Mouse (Mus musculus) inflammation-experienced regulatory T-cells, adult 6 months (primary cell): ENCODE data around the gene Nid1. TPM values are rescaled to one million over a fixed set of nuclear protein-coding genes. Genes with fewer than 3 reads are reported as not detected.
"Not testable (repeated sequence)": the region's sequence is repeated elsewhere in the genome, so short reads cannot be mapped to it uniquely, and the experiment has no call there.

ENCODE experiments used
- ATAC-seq: one replicate; pipeline ENCODE4 v1.8.0; 2017
- polyA plus RNA-seq, 3 experiments: library from polyadenylated mRNA; unstranded; fragments of 100-300 nt; shearing (Covaris generic); gene quantifications; one replicate each; pipeline ENCODE4 v1.2.1; 2017

Gene Nid1
- under 1 TPM in 1 of 3 experiments, not detected in 2; 0.13 TPM for polyA plus RNA-seq

DNA sequence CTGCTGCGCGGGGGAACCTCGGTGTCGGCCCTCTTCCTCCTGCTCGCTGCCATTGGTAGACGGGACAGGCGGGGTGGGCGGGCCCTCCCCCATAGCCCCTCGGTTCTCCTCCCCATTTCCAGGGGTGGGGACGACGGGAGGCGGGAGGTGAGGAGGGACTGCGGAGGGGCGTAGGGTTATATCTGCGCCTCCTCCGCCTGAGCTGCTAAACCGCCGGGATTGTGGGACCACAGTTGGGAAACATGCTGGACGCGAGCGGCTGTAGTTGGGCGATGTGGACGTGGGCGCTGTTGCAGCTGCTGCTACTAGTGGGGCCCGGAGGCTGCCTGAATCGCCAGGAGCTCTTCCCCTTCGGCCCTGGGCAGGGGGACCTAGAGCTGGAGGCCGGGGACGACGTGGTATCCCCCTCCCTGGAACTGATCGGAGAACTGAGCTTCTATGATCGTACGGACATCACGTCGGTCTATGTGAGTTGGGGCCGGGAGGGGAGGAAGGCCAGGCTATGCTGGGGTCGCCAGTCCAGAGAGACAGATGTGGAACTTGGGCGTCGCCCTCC lies at the start of gene Nid1:
TSS of gene Nid1 (plus strand) at position 92 of the 556 bp plus-strand sequence.
- not testable (repeated sequence) for ATAC-seq

DNA sequence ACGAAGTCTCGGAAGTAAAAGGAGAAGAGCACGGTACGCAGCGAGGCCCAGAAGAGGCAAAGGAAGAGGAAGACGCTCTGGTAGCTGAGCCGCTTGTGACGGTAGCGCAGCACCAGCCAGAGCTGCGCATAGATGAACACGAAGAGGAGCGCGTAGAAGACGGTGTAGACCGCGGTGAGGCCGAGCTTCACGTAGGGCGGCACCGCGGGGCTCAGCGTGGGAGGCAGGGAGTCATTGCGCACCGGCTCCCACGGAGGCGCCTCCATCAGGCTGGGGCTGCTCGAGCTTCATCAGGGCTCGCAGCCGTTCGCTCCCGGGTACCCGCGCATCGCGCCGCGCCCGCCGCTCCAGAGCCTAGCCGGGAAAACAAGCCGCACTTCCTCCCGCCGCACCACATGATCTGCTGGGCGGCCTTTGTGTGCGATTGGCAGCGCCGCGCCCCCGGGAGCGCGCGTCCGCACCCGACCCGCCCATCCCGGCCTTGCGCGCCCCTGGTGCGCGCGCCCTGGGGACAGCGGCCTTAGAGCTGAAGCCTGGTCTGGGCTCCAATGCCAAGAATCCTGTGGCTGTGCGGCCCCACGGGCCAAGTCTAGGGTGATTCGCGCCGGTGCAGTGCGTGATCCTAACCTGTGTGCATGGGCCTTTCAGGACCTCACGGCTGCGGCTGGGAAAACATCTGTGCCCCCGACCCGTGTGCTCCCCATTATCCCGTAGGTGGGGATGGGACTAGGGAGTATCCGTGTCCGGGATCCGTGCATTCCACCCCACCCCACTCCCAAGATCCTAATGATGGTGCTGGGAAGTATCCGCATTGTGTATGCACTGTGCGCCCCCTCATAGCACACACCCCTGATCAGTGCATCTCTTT lies 43.9 kb upstream of the Nid1 start, which contains the start of gene Gpr137b:
TSS of gene Gpr137b (minus strand) at position 787 of the 868 bp plus-strand sequence.
- ATAC-seq: peak; percentile 73

DNA sequence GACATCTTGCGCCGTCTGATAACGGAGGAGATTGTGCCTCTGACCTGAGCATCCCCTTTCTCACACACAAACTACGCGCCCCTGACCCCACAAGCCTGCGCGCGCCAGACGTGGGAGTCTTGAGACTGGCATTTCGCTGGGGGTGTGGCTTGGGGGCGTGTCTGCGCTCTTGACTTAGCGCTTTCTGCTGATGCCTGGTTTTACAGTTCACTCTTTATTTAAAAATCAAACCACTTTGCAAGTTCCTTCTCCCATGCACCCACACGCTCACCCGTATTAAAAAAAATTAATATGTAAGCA lies 43.3 kb upstream of the Nid1 start:
- not testable (repeated sequence) for ATAC-seq

DNA sequence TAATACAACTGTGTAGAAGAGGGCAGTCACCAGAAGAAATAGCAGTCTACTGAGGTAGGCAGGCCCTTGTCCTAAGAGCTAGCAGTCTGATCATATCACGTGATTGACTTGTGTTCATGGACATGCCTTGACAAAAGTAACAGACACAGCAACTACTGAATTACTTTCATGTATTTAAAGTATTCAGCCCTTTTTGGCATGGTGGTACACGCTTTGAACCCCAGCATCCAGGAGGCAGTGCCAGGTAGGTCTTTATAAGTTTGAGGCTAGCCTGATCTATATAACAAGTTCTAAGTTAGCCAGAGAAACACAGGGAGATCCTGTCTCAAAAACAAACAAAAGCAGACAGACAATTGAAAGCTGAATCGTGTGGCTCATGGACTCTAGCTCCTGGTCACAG lies 36.5 kb upstream of the Nid1 start:
- not testable (repeated sequence) for ATAC-seq

DNA sequence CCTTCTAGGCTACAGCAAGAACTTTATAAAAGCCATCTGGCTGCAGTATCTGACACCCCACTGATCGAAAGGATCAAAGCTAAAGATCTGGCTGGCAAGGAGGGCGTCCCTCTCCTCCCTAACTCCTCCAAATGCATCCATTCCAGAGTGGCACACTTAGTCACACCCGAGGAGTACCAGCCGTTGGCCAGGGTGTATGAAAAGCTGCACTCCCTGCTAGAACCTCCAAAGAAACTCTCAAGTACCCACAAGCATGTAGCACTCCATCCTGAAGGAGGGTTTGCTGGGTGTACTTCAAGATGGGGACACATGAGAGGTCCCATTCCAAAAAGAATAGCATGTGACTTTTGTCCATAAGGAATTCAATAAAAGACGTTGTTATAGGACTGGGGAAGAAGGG lies 34.5 kb upstream of the Nid1 start:
- ATAC-seq: not testable (repeated sequence)

DNA sequence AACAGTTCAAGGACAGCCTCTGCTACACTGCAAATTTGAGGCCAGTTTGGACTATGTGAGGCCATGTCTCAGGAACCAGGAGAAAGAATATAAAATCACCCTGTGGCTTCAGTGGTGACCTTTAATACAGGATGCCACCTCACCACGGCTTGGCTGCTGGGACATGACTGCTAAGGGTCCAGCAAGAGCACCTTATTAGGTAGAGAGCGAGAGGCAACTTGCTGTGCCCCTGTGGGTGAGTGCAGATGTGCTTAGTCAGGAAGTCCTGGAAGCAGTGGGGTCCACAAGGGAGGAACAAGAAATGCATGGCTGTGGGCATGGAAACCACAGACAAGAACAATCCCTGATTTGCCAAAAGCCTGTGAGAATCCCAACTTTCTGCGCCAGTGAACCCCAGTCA lies 34.0 kb upstream of the Nid1 start:
- ATAC-seq: not testable (repeated sequence)

DNA sequence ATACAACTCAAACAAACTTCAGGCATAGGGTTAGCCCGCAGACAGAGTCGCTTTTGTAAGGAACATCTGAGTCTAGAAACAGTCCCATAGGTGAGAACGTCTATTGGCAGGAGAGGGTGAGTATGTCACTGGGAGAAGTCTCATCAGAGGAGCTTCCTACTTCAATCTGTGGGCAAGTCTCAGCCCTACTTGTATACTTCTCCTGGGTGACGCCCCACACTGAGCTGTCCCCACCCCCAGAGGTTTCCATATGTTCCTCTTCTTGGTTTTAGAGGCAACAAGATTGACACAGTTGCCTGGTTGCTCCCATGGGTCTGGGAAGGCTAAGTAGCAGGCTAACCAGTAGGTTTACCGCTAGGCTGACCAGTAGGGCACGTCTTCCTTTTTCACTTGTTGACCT lies 33.5 kb upstream of the Nid1 start:
- not testable (repeated sequence) for ATAC-seq

DNA sequence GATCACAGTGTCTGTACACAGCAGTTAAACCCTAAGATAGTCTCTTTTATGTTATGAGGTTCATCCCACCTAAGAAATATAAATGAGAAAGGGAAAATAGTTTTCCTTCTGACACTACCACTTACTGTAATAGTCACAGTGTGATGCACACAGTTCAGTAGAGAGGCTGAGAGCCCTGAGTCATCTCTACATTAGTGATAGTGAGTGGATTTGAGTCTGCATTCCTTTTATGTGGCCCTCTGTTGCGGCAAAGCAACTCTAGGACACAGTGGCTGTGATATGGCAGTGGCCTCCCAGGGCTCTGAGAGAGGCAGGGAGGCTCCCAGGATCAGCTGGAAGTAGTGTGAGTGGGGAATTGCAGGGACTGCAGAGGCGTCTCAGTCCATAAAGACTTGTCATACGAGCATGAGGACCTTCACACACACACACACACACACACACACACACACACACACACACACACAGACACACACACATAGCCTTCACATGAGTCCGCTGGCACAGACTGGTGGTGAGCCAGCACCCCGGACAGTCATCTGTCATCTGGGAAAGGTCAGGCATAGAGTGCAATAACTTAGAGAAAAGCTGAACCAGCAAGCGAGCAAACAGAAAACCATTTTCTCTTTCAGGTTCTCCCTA lies 32.7 kb upstream of the Nid1 start:
- not testable (repeated sequence) for ATAC-seq

DNA sequence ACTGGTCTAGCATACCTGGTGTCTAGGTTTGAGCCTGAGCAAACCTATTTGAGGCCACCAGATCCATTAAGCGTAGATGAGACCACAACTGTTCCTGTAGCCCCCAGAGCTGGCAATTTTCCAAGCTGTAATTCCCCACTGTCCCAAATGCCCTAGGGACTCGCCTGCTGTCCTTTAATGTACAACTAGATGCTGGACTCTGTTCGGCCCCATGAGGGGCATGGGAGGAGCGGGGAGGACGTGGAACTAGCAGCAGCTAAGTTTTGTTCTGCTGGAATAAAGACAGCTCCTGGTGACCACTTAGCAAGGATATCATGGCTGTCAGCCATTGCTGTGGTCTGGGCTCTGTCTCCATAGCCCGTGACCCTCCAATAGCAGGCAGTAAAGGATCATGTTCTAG lies 31.8 kb upstream of the Nid1 start:
- ATAC-seq: not testable (repeated sequence)

DNA sequence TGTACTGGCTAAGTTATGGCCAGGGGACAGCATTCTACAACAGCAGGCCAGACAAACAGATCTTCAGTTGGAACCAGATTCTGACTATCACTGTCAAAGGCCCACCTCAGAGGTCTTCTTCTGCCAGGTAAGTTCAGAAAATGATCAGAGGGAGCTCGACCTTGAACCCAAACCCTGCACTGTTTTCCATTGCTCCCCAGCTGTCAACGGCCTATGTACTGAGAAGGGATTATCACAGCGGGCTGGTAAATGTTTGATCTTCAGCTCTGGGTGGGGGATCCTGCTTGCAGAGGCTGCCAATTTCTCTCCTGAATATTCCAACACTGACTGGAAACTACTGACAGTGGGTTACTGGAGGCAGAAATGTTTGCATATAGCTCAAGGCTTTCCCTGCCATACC lies 23.1 kb upstream of the Nid1 start:
- ATAC-seq: no peak

DNA sequence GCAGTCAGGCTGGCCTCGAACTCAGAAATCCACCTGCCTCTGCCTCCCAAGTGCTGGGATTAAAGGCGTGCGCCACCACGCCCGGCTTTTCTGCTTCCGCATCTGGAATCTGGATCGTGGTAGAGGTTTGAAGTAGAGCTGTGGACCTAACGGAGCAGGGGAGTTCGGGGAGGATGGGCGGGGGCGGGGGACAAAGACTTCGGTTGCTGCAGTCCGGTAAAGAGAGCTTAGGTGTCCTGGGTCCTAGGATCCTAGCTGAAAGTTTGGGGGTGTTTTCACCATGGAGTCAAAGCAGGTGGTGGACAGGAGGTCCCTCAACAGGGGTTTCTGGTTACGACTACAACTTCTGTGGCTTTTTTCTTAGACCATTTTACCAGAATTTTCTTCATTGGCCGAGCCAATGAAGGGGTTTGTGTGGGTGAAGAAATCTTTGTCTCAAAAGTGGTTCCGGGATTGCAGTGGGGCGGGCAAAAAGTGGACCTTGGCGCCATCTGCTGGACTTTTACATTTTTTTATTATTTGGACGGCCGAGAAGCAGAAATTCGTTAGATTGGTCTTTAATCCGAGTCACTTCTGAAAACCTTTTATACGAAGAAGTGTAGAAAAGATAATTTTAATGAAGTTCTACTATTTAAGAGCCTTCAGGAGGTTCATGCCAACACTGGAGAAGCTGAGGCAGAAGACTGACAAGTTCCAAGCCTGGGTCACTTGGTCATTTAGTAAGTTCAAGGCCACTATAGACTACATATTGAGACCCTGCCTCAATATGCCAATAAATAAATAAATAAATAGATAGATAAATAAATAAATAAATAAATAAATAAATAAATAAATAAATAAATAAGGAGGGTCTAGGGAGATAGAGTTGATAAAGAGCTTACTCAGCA lies 22.0 kb upstream of the Nid1 start:
- ATAC-seq: peak; percentile 38

DNA sequence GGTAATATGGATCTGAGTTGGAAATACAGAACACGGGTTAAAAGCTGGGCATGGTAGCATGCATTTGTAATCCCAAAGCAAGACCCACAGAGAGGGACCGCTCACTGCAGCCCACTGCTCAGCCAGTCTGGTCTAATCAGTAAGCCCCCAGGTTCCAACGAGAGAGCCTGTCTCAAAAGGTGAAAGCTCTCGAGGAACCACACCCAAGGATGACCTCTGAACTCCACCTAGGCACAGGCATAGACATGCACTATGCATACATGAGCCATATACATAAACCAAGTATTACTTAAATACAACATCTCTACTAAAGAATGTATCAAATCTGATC lies 21.4 kb upstream of the Nid1 start:
- not testable (repeated sequence) for ATAC-seq

DNA sequence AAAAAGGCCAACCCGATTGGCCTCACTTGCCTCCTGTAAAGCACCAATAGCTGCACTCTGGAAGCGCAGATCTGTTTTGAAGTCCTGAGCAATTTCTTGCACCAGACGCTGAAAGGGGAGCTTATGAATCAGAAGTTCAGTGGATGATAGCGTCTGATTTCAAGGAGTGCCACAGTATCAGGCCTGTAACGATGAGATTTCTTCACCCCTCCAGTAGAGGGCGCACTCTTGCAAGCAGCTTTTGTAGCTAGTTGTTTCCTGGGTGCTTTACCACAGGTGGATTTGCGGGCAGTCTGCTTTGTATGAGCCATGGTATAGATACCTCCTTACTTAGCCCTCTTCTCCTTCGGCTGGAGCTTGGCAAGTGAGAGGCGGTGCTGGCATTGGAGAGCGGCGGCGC lies 18.5 kb upstream of the Nid1 start:
- ATAC-seq: not testable (repeated sequence)

DNA sequence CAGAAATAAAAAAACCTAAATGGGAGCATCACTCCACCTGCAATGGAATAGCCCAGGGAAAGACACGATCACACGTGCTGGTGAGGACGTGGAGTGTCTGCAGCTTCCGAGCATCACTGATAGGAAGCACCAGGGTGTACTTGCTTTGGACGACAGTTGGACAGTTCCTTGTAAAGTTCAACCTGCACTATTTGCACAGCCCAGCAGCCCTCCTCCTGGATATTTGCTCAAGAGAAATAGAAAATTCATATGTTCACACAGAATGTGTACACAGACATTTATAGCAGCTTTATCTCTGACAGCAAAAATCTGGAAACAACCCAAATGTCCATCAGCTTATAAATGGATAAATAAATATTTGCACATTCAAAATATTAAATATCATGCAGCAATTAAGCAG lies 14.1 kb upstream of the Nid1 start:
- ATAC-seq: not testable (repeated sequence)

DNA sequence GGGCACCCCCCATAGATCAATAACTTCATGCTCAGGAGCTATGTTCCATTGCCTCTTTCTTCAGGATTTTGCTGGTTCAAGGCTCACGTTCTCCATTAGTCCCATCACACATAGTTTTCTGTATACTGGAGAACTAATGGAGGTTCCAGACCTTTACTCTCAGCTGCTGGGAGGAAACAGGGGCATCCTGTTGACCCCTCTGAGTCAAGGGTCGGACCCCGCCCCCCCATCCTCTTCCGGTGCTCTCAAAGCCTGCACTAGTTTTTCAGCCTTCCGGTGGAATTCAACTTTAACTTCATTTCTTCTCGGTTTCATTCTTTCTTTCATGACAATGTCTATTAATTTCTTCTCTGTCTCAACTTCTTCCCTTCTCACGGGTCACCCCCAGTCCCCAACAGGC lies 1.2 kb upstream of the Nid1 start:
- ATAC-seq: not testable (repeated sequence)

DNA sequence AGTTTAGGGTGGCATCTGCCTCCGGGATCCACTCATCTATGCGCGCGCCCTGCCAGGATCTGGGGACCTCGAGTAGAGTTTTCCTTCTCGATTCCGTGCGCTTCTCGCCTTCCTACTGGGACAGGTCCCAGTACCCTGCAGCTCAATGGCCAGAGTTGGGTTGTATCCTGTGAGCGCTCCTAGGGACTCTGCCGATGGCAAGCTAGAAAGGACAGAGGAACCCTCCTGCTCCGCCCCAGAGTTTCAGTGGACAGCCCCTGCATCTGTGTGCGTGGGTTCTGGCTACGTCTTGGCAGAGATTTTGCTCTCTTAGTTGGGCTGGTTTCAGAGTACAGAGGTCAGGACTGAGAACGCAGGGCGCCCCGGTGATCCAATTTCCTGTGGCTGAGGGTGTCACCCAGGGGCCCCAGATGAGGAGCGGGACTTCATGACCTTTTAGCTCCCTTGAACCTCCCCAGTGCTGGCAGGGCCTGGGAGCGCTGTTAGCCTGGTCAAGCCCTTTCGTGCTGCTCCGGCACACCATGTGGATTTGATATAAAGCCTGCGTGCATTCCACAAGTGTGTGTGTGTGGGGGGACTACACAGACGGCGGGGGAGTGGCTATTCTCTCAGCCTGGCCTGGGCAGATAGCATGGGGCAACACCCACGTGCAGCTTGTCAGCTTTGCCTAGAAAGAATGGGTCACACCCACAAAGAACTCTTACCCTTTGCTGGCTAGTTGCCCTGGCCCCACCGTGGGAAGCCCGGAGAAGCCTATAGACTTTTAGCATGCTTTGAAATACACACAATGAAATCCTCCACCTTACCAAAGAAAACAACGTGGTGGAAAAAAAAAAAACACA lies 982 bp downstream of the Nid1 start:
- not testable (repeated sequence) for ATAC-seq

DNA sequence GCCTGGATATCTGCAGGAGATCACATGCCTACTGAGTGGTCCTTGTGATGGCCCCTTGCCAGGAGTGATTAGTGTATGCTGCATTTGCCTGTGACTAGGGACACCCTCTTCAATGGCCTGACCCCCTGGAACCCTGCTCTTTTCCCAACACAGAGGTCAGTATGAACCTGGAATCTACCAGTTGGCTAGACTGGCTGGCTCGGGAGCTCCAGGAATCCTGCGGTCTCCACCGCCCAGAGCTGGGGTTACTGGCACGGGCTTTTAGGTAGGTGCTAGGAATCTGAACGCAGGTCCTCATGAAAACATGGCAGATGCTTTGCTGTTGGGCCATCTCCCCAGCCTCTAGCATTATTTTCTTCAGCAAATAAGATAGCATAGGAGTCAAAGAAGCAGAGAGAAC lies 8.2 kb downstream of the Nid1 start:
- ATAC-seq: not testable (repeated sequence)

DNA sequence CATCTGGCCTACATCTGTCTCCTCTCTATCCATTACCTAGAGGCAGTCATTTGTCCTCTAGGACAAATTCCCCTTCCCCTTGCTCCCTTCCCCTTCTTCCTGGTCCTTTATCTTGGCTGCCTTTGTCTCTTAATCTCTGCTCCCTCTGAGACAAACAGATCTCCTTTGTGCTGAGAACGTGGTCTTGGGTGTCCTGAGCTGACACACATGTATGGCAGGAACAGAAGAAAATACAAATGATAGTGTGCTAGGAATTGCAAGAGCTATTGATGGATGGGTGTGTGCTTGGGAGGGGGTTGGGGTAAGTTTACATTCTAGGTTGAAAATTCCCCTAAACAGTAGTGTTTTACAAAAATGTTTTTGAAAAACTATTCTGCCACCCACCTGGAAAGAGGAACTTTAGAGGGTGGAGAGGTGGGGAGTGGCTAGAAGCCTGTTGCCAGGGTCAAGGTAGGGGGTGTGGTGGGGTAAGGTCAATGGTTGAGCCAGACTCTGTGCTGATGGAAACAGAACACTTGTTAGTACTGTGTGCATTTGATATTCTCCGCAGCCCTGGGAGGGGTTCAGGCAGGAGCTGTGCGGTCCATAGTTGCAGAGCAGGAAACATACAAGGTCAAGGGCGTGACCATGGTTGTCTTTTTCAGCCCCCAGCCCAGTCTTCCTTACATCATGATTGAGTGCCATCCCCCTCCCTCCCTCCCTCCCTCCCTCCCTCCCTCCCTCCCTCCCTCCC lies 9.5 kb downstream of the Nid1 start:
- ATAC-seq: not testable (repeated sequence)

DNA sequence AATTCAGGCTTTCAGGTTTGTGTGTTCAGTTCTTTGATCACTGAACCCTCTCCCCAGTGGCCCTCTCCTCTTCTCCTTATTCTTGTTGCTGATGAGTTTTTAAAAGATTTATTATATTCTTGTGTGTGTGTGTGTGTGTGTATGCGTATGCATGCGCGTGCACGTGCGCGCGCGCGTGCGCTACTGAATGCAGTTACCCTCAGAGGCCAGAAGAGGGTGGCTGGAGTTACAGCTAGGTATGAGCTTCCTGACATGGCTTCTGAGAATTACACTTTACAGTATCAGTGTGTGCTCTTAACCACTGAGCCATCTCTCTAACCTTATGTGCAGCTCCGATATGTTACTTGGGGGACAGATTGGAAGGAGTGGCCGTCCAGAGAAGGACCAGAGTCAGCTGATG lies 12.6 kb downstream of the Nid1 start:
- ATAC-seq: not testable (repeated sequence)

DNA sequence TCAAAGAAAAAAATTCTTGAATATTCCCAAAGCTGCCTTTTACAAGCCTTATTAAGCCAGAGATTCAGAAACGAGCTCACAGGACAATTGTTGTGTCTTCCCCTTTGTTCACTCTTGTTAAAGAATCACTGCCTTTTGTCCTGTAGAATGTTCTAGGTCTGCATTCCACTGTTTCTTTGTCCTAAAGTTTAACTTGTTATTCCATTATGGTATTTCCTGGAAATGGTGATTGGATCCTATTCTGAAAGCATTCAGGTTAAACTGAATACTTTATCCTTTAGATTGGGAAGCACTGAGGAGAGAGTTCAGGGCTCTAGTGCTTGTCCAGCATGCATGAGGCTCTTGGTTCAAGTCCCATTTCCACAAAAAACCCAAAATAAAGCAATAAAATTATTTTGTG lies 13.6 kb downstream of the Nid1 start:
- ATAC-seq: not testable (repeated sequence)

DNA sequence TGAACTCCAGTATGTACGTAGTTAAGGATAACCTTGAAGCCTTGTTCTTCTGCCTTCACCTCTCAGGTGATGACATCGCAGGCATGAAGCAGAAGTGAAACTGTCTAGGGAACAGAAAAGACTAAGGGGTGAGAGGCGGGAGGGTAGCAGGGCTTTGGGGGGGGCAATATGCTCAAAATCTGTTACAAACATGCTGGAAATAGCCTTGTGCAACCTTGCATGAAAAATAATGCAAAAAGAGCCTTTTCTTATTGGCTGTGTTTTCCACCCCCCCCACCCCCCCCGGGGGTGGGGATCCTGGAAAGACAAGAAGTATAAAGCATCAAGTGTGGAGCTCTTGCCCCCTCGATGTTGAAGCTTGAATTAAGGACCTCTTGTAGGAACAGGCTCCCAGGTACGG lies 16.0 kb downstream of the Nid1 start:
- ATAC-seq: not testable (repeated sequence)
